Mouse (Mus musculus) urinary bladder, postnatal 25 days (tissue): Measurements from ENCODE around the gene Slc12a9.

ENCODE experiments used
- DNase-seq: peaks from one replicate; pipeline ENCODE4 v3.0.0; 2022; ENCODE audit warnings: low spot score

Slc12a9 gene

GRCm38 (mm10) chr5:137333512-137334174, at the start of gene Slc12a9:
Slc12a9 (minus strand) TSS chr5:137333597.
- DNase-seq: peak; percentile 93

- peak; percentile 47 for DNase-seq
Measured at GRCm38 (mm10) chr5:137381152-137381551, 47.8 kb upstream of the Slc12a9 start.

- DNase-seq: no peak
Measured at GRCm38 (mm10) chr5:137377603-137378002, 44.2 kb upstream of the Slc12a9 start.

GRCm38 (mm10) chr5:137377176-137377575, 43.8 kb upstream of the Slc12a9 start:
- no peak for DNase-seq

- no peak for DNase-seq
Measured at GRCm38 (mm10) chr5:137376722-137377121, 43.3 kb upstream of the Slc12a9 start.

- no peak for DNase-seq
Measured at GRCm38 (mm10) chr5:137376198-137376597, 42.8 kb upstream of the Slc12a9 start.

- no peak for DNase-seq
Measured at GRCm38 (mm10) chr5:137375627-137376026, 42.2 kb upstream of the Slc12a9 start.

- DNase-seq: no peak
Measured at GRCm38 (mm10) chr5:137374521-137375080, 41.2 kb upstream of the Slc12a9 start.

GRCm38 (mm10) chr5:137373371-137373950, 40.1 kb upstream of the Slc12a9 start:
- DNase-seq: no peak

GRCm38 (mm10) chr5:137369665-137370064, 36.3 kb upstream of the Slc12a9 start:
- no peak for DNase-seq

- no peak for DNase-seq
Measured at GRCm38 (mm10) chr5:137358382-137358781, 25.0 kb upstream of the Slc12a9 start.

- DNase-seq: no peak
Measured at GRCm38 (mm10) chr5:137354091-137354490, 20.7 kb upstream of the Slc12a9 start.

- DNase-seq: no peak
Measured at GRCm38 (mm10) chr5:137352011-137352975, 18.9 kb upstream of the Slc12a9 start.

GRCm38 (mm10) chr5:137351394-137351793, 18.0 kb upstream of the Slc12a9 start:
- no peak for DNase-seq

GRCm38 (mm10) chr5:137351058-137351380, 17.6 kb upstream of the Slc12a9 start:
- DNase-seq: no peak

GRCm38 (mm10) chr5:137350205-137351057, 17.0 kb upstream of the Slc12a9 start:
- no peak for DNase-seq

- DNase-seq: peak; percentile 78
Measured at GRCm38 (mm10) chr5:137349384-137350204, 16.2 kb upstream of the Slc12a9 start, which contains the start of gene Ephb4. Ephb4 (plus strand) TSS chr5:137350109.

- DNase-seq: no peak
Measured at GRCm38 (mm10) chr5:137348482-137349383, 15.3 kb upstream of the Slc12a9 start.

- DNase-seq: no peak
Measured at GRCm38 (mm10) chr5:137347856-137348255, 14.5 kb upstream of the Slc12a9 start.
